Mouse (Mus musculus) embryonic fibroblast, embryonic 13.5 days (primary cell): ENCODE measurements at regions not wholly inside any gene's neighbourhood (a gene's known extent, or its start where the extent isn't known, plus 50 kb on each side); places are given as distances from the start of the nearest gene placed in this dataset.

Source experiments
- H3K27ac ChIP-seq: 2 replicates; pipeline ENCODE4 v1.5.1; 2012; ENCODE audit warnings: low read length, control low read depth, inconsistent platforms; ENCODE audit not compliant: insufficient read depth
- H3K4me1 ChIP-seq: 2 replicates; pipeline ENCODE4 v1.6.1; 2011; ENCODE audit warnings: low read length; ENCODE audit not compliant: control insufficient read depth, insufficient read depth
- H3K4me3 ChIP-seq: 2 replicates; pipeline ENCODE4 v1.5.1; 2011; ENCODE audit warnings: mild to moderate bottlenecking, control low read depth, low read length; ENCODE audit not compliant: insufficient read depth
- CTCF ChIP-seq: IDR thresholded peaks from 2 replicates; pipeline ENCODE4 v1.5.1; 2011; ENCODE audit warnings: mild to moderate bottlenecking, control low read depth, low read length, moderate library complexity, borderline replicate concordance; ENCODE audit not compliant: insufficient read depth
- POLR2A ChIP-seq: IDR thresholded peaks from 2 replicates; pipeline ENCODE4 v1.6.1; 2011; ENCODE audit warnings: low read depth, mild to moderate bottlenecking, control low read depth, low read length, moderate library complexity

- no peak overlapping the region for H3K27ac ChIP-seq
- H3K4me3 ChIP-seq, result no peak overlapping the region
- no peaks in the 10 kb centered on the region for H3K4me1 ChIP-seq
- TF ChIP-seq POLR2A (no peak), CTCF (no peak)
Observed at GRCm38 (mm10) chr8:92057857-92058256, 256.0 kb upstream of the Irx3 start.

- TF ChIP-seq POLR2A (no peak), CTCF (no peak)
- no peak overlapping the region for H3K27ac ChIP-seq
- H3K4me3 ChIP-seq, result no peak overlapping the region
- H3K4me1 ChIP-seq, result peaks cover 3% of the 10 kb centered on the region; the same call in 1 of the 2 replicates
Observed at GRCm38 (mm10) chr8:92055590-92055989, 253.7 kb upstream of the Irx3 start.

- H3K27ac ChIP-seq, result no peak overlapping the region
- H3K4me3 ChIP-seq, result no peak overlapping the region
- H3K4me1 ChIP-seq, result no peaks in the 10 kb centered on the region
- TF ChIP-seq CTCF, result no peak
- TF ChIP-seq POLR2A, result no peak
Observed at GRCm38 (mm10) chr8:92044695-92045094, 242.8 kb upstream of the Irx3 start.

- Histone ChIP-seq H3K27ac (no peak overlapping the region), H3K4me3 (no peak overlapping the region), H3K4me1 (no peaks in the 10 kb centered on the region)
- no peak for TF ChIP-seq POLR2A
- no peak for TF ChIP-seq CTCF
Observed at GRCm38 (mm10) chr8:92042951-92043350, 241.1 kb upstream of the Irx3 start.

- TF ChIP-seq CTCF (no peak), POLR2A (no peak)
Observed at GRCm38 (mm10) chr8:92029954-92030353, 228.1 kb upstream of the Irx3 start.

GRCm38 (mm10) chr8:92029516-92029915 is 227.6 kb upstream of the Irx3 start:
- no peak overlapping the region for H3K27ac ChIP-seq
- no peaks in the 10 kb centered on the region for H3K4me1 ChIP-seq
- H3K4me3 ChIP-seq, result no peak overlapping the region
- TF ChIP-seq CTCF (no peak), POLR2A (no peak)

More at GRCm38 (mm10) chr8:92029954-92030353, 228.1 kb upstream of the Irx3 start:
- no peak overlapping the region for H3K4me3 ChIP-seq
- no peak overlapping the region for H3K27ac ChIP-seq
- no peaks in the 10 kb centered on the region for H3K4me1 ChIP-seq

- Histone ChIP-seq H3K4me1 (peaks cover 3% of the 10 kb centered on the region; the same call in 1 of the 2 replicates), H3K4me3 (no peak overlapping the region), H3K27ac (no peak overlapping the region)
- TF ChIP-seq POLR2A (no peak), CTCF (no peak)
Observed at GRCm38 (mm10) chr8:92028308-92028707, 226.4 kb upstream of the Irx3 start.

GRCm38 (mm10) chr8:92024133-92024532 is 222.3 kb upstream of the Irx3 start:
- no peak overlapping the region for H3K27ac ChIP-seq
- peaks cover 5% of the 10 kb centered on the region; the same call in 1 of the 2 replicates for H3K4me1 ChIP-seq
- H3K4me3 ChIP-seq, result no peak overlapping the region
- TF ChIP-seq CTCF (no peak), POLR2A (no peak)

GRCm38 (mm10) chr8:92021521-92021920 is 219.7 kb upstream of the Irx3 start:
- no peak overlapping the region for H3K27ac ChIP-seq
- H3K4me1 ChIP-seq, result peaks cover 5% of the 10 kb centered on the region; the same call in 1 of the 2 replicates
- no peak for TF ChIP-seq POLR2A
- TF ChIP-seq CTCF, result no peak
- H3K4me3 ChIP-seq, result no peak overlapping the region

GRCm38 (mm10) chr8:92014704-92015103 is 212.8 kb upstream of the Irx3 start:
- Histone ChIP-seq H3K27ac (no peak overlapping the region), H3K4me3 (no peak overlapping the region), H3K4me1 (no peaks in the 10 kb centered on the region)
- TF ChIP-seq POLR2A, result no peak
- TF ChIP-seq CTCF, result no peak

- H3K4me1 ChIP-seq, result peaks cover 2% of the 10 kb centered on the region; the same call in 1 of the 2 replicates
- no peak overlapping the region for H3K27ac ChIP-seq
- H3K4me3 ChIP-seq, result no peak overlapping the region
- TF ChIP-seq CTCF (no peak), POLR2A (no peak)
Observed at GRCm38 (mm10) chr8:92013183-92013582, 211.3 kb upstream of the Irx3 start.
